Mouse (Mus musculus): ENCODE results near the gene Retn.

Gene Retn

GRCm38 (mm10) chr8:3664405-3664804 is 8.8 kb downstream of the Retn start:
- no peak for DNase-seq

DNA sequence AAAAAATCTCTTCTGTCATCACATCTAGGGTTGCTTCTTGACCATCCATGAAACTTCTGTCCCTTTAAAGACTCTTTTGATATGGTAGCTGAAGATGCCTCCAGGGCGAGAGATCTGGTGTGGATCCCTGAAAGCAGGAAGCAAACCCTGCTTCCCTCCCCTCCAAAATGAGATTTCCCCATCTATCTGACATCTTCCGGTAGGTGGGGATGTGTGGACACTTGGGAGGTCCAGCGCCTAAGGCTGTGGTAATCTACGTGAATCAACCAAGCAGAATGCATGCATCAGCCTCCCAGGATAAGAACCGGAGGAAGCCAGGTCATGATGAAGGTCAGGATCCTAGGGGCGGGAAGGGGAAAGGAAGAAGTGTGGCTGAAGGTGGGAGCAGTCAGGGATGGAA is 9.9 kb downstream of the Retn start, which contains the start of gene Mcemp1:
TSS of gene Mcemp1 (plus strand) at position 248 of the 400 bp plus-strand sequence.
- no peak for DNase-seq

- no peak for DNase-seq
These were observed 14.8 kb downstream of the Retn start for GRCm38 (mm10) chr8:3670388-3670787.

- DNase-seq = peak; percentile 92
These were observed 16.5 kb downstream of the Retn start, which contains the start of gene Fcor for GRCm38 (mm10) chr8:3671980-3672491. TSS of gene Fcor (minus strand) at chr8:3672362.

- no peak for DNase-seq
These were observed 19.1 kb downstream of the Retn start for GRCm38 (mm10) chr8:3674671-3675070.

DNA sequence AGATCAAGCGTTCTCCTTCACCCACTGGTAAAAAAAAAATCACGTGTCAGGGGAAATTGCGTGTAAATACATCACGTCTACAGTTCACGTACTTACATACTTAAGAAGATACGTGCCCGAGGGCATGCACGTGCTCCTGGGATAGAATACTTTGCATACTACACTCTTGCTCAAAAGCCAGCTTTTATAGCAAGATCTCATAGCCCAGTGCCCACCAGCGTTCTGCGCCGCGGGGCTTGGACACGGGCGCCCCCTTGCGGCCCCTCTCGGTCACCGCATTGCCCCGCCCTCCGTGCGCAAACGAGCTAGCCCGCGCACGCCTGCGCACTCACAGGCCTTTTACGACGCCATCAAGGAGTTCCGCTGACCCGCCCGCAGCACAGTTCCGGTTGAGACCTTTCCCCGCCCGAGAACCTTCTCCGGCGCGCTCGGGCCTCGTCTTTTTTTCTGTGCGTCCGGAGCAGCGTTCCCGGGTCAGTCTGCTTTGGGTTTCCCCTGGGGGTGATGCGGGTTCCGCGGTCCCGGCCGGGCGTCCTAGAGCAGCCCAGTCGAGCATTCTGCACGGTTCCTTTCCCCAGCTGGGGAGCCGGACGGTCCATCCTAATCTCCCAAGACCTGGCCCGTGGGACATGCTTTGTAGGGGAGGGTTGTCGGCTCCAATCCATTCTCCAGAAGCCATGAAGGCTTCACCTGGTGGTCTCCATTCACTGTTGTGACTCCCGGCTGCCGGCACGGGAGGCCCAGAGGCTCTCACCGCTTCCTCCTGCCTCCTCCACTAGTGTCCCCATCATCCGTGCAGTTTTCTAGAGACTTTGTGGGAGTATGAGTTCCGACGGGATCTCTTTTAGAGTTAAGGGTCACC is 20.8 kb downstream of the Retn start, which contains the start of gene Trappc5:
TSS of gene Trappc5 (plus strand) at position 169 of the 862 bp plus-strand sequence.
- DNase-seq = peak; percentile 95

- DNase-seq = no peak
These were observed 21.5 kb downstream of the Retn start for GRCm38 (mm10) chr8:3676993-3677579.

GRCm38 (mm10) chr8:3678831-3679230 is 23.3 kb downstream of the Retn start:
- DNase-seq = no peak

DNA sequence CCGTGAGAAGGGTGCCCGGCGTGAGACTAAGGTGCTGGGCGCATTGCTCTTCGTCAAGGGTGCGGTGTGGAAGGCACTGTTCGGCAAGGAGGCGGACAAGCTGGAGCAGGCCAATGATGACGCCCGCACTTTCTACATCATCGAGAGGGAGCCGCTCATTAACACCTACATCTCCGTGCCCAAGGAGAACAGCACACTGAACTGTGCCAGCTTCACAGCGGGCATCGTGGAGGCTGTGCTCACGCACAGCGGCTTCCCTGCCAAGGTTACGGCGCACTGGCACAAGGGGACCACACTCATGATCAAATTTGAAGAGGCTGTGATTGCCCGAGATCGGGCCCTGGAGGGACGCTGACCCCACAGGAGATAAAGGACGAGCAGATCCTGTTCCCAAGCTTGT is 23.7 kb downstream of the Retn start:
- DNase-seq = no peak

DNA sequence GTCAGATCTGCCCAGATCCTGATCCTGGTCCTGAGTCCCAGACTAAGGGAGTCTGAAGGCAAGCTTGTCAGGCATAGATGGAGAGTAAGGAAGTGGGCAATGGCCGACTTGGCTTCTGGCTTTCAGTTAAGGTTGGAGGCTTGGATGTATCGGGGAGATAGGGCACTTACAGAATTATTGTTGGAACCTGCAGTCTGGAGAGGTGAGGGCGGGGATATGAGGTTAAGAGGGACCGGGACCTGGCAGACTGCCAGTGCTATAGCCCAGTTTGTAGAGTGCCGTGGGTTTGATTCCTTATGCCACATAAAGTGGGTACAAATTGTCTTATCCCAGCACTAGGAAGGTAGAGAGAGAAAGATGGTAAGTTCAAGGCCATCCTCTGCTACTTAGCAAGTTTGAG is 24.1 kb downstream of the Retn start:
- DNase-seq = no peak

GRCm38 (mm10) chr8:3682435-3682834 is 26.9 kb downstream of the Retn start:
- DNase-seq = no peak

- DNase-seq = no peak
These were observed 28.0 kb downstream of the Retn start for GRCm38 (mm10) chr8:3683408-3684176.

DNA sequence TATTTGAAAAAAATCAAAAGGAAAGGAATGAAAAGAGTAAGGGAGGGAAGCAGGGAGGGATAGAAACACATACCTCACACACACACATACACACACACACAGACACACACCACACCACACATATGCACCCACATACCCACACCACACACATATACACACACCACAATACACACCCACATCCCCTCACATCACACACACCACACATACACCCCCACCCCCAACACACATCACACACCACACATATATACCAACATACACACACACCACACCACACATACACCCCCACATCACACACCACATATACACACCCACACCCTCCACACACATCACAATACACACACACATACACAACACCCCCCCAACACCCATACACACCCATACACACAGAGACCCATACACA is 29.0 kb downstream of the Retn start:
- DNase-seq = no peak

GRCm38 (mm10) chr8:3685422-3685821 is 29.9 kb downstream of the Retn start:
- DNase-seq = no peak

DNA sequence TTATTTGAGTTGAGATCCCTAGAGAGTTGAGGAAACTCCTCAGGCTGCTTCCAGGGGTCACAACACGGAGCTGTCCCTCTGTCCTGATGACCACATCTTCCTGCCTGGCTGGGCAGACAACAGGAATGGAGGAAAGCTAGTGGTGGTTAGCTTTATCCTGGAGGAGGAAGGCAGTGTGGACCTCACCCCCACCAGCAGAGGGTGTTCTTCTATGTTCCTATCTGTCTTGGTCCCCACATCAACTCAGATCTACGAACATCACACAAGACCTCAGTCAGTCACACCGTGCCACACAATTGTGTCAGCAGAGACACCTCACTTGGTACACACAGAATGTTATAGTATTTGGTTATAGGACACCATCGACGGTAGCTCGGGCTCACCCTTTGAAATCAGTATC is 32.0 kb downstream of the Retn start:
- DNase-seq = no peak

DNA sequence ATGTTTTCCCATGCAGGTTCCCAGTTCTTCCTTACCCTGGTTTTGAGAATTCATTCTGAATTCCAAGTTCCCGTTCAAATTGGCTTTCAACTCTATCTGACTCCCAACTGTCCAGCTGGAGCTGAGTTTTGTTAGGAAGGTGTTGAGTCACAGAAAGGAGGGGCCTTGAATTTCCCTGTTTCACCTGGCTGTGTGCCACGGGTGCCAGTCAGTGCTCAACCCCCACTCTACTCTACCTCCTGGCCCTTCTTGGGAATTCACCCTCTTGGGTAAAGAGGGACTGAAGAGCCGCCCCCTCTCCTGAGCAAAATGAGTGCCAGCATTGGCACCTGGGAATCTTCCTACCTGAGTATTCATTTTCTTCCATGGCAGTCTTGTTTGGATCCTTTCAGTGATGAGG is 35.2 kb downstream of the Retn start:
- DNase-seq = no peak

DNA sequence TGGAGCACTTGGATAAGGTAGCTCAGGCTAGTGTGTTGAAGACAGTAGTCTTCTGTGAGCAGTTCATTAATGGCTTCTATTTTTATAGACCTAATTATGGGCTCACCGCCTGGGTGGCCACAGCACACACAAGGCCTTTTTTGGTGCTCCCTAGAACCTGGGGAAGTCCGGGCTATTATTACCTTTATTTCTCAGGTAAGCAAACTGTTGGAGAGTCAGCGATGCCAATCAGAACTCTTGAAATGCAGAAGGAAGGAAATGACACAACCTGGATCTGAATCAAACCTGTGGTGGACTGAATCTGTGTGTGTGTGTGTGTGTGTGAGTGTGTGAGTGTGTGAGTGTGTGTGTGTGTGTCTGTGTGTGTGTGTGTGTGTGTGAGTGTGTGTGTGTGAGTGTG is 38.6 kb downstream of the Retn start, which contains the start of gene Fcer2a:
TSS of gene Fcer2a (minus strand) at position 55 of the 400 bp plus-strand sequence.
- DNase-seq = no peak

DNA sequence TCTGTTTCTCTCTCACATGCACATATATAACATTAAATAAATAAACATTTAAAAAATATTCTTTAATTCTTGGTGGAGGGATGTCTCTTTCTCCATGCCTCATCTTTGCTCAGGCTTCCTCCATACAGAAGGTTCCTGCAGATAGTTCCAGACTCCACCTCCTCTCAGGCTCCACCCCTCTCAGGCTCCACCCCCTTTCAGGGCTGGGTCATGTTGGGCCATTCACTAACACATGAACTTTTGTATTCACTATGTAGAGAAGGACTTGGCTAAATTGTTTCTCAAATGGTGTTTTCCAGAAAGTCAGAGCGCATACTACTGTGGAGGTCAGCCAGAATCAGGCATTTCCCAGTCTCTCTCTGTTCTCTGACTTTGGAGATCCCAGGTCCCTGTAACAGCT is 45.9 kb downstream of the Retn start:
- DNase-seq = no peak

DNA sequence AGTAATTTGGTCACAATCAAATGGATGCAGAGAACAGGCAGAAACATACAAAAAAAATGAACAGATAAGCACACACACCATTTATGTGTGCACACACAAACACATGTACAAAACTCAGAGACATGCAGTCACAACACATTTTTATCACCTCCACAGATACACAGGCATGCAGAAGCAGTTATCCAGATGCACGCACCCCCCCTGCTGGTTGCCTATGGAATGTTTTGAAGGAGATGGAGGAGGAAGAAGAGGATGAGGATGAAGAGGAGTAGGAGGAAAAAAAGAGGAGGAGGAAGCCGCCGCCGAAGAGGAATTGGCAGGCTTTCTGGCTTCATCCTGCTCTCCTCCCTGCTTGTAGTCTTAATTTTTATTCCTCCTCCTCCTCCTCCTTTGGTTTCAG is 50.1 kb downstream of the Retn start:
- peak; percentile 32 for DNase-seq

- DNase-seq = no peak
These were observed 52.0 kb downstream of the Retn start for GRCm38 (mm10) chr8:3707611-3708010.

Measured in thymus, postnatal 14 days (tissue).